Mouse (Mus musculus) CH12.LX (cell line): ENCODE measurements around the gene Pcdh9. TPM values are rescaled to one million over a fixed set of nuclear protein-coding genes. Genes with fewer than 3 reads are reported as not detected.

Source experiments
- DNase-seq: peaks from one replicate; pipeline ENCODE4 v3.0.0-alpha.2; 2013; ENCODE audit errors: extremely low read depth
- H3K27ac ChIP-seq: 2 replicates; pipeline ENCODE4 v1.5.1; 2012; ENCODE audit warnings: low read depth, mild to moderate bottlenecking, control low read depth, moderate library complexity; ENCODE audit not compliant: insufficient read depth
- H3K27me3 ChIP-seq: replicated peaks from 2 replicates; pipeline ENCODE3; 2012; ENCODE audit warnings: inconsistent platforms
- H3K36me3 ChIP-seq, 2 experiments: replicated peaks in 1 of 2; 2 replicates each; pipeline versions ENCODE3 to v1.6.1; 2012; ENCODE audit warnings: inconsistent platforms in 1 of 2, low read length in 1 of 2, mild to moderate bottlenecking in 1 of 2, mixed read lengths in 1 of 2, moderate library complexity in 1 of 2; ENCODE audit not compliant: control insufficient read depth in 1 of 2, insufficient read depth in 1 of 2
- H3K4me1 ChIP-seq, 2 experiments: 2 replicates each; pipeline ENCODE4 v1.6.1; 2012; ENCODE audit warnings: inconsistent platforms in 1 of 2, moderate library complexity in 1 of 2; ENCODE audit not compliant: insufficient read depth in 2 of 2, control insufficient read depth in 1 of 2
- H3K4me2 ChIP-seq: 2 replicates; pipeline ENCODE4 v1.6.1; 2012; ENCODE audit warnings: low read depth, mild to moderate bottlenecking, control low read depth; ENCODE audit not compliant: poor library complexity, insufficient read depth, severe bottlenecking
- H3K4me3 ChIP-seq, 3 experiments: fragments of 150-350 bp in 1 of 3; sonication (generic) in 1 of 3; replicated peaks in 1 of 3; 2 replicates each; pipeline versions ENCODE3 to v1.5.1; 2011 to 2012; ENCODE audit warnings: low read depth in 2 of 3, low read length in 2 of 3, mild to moderate bottlenecking in 2 of 3, moderate library complexity in 2 of 3, control low read depth in 1 of 3, improper control_type of control experiment in 1 of 3, inconsistent platforms in 1 of 3, mixed read lengths in 1 of 3; ENCODE audit not compliant: poor library complexity in 1 of 3
- H3K79me2 ChIP-seq: replicated peaks from 2 replicates; pipeline ENCODE4 v1.6.1; 2012; ENCODE audit warnings: mild to moderate bottlenecking, moderate library complexity; ENCODE audit not compliant: control insufficient read depth, poor library complexity, insufficient read depth, severe bottlenecking; ENCODE audit errors: extremely low read depth
- H3K9ac ChIP-seq: 2 replicates; pipeline ENCODE4 v1.6.1; 2012; ENCODE audit warnings: low read depth, mild to moderate bottlenecking, control low read depth, moderate library complexity; ENCODE audit not compliant: insufficient read depth
- H3K9me3 ChIP-seq: replicated peaks from 2 replicates; pipeline ENCODE3; 2012; ENCODE audit warnings: low read length, inconsistent platforms, mixed read lengths
- CHD1 ChIP-seq: IDR thresholded peaks from 2 replicates; pipeline ENCODE4 v1.6.1; 2012; ENCODE audit warnings: low read depth, low read length, improper control_type of control experiment, inconsistent platforms
- CTCF ChIP-seq, 2 experiments: IDR thresholded peaks in 1 of 2; conservative IDR thresholded peaks in 1 of 2; 2 replicates each; pipeline ENCODE4 v1.5.1; 2011 to 2012; ENCODE audit warnings: low read depth in 2 of 2, low read length in 2 of 2, improper control_type of control experiment in 1 of 2, inconsistent platforms in 1 of 2, mild to moderate bottlenecking in 1 of 2, moderate library complexity in 1 of 2
- ELF1 ChIP-seq: IDR thresholded peaks from 2 replicates; pipeline ENCODE4 v1.6.1; 2014; ENCODE audit warnings: low read depth, mild to moderate bottlenecking, inconsistent platforms, low read length, improper control_type of control experiment
- ETS1 ChIP-seq: conservative IDR thresholded peaks from 2 replicates; pipeline ENCODE4 v1.6.1; 2012; ENCODE audit warnings: low read depth, mild to moderate bottlenecking, inconsistent platforms, low read length, improper control_type of control experiment, moderate library complexity
- GABPA ChIP-seq: IDR thresholded peaks from 2 replicates; pipeline ENCODE4 v1.6.1; 2012; ENCODE audit warnings: low read depth, low read length, improper control_type of control experiment, inconsistent platforms; ENCODE audit not compliant: insufficient replicate concordance
- MEF2A ChIP-seq: IDR thresholded peaks from 2 replicates; pipeline ENCODE4 v1.6.1; 2014; ENCODE audit warnings: low read depth, mild to moderate bottlenecking, inconsistent platforms, low read length, improper control_type of control experiment, borderline replicate concordance
- MXI1 ChIP-seq: IDR thresholded peaks from 2 replicates; pipeline ENCODE4 v1.6.1; 2011; ENCODE audit warnings: mild to moderate bottlenecking, low read depth, low read length, improper control_type of control experiment
- NELFE ChIP-seq: IDR thresholded peaks from 2 replicates; pipeline ENCODE4 v1.6.1; 2011; ENCODE audit warnings: low read depth, low read length, improper control_type of control experiment
- NRF1 ChIP-seq: IDR thresholded peaks from 2 replicates; pipeline ENCODE4 v1.6.1; 2014; ENCODE audit warnings: low read depth, mild to moderate bottlenecking, inconsistent platforms, low read length, improper control_type of control experiment, moderate library complexity
- POLR2A ChIP-seq: IDR thresholded peaks from 2 replicates; pipeline ENCODE4 v1.6.1; 2011; ENCODE audit warnings: low read depth, mild to moderate bottlenecking, improper control_type of control experiment, low read length
- RCOR1 ChIP-seq: conservative IDR thresholded peaks from 2 replicates; pipeline ENCODE4 v1.6.1; 2012; ENCODE audit warnings: low read depth, mild to moderate bottlenecking, inconsistent platforms, low read length, improper control_type of control experiment
- SIN3A ChIP-seq: IDR thresholded peaks from 2 replicates; pipeline ENCODE4 v1.6.1; 2012; ENCODE audit warnings: low read length, improper control_type of control experiment, inconsistent platforms
- SMC3 ChIP-seq: IDR thresholded peaks from 2 replicates; pipeline ENCODE4 v1.6.1; 2011; ENCODE audit warnings: low read depth, low read length, improper control_type of control experiment
- TCF12 ChIP-seq: IDR thresholded peaks from 2 replicates; pipeline ENCODE4 v1.6.1; 2014; ENCODE audit warnings: low read depth, mild to moderate bottlenecking, inconsistent platforms, low read length, improper control_type of control experiment
- UBTF ChIP-seq: IDR thresholded peaks from 2 replicates; pipeline ENCODE4 v1.6.1; 2012; ENCODE audit warnings: low read depth, mild to moderate bottlenecking, inconsistent platforms, low read length, improper control_type of control experiment, moderate library complexity
- ZC3H11A ChIP-seq: IDR thresholded peaks from 2 replicates; pipeline ENCODE4 v1.6.1; 2012; ENCODE audit warnings: low read depth, mild to moderate bottlenecking, inconsistent platforms, low read length, improper control_type of control experiment
- ZKSCAN1 ChIP-seq: IDR thresholded peaks from 2 replicates; pipeline ENCODE4 v1.6.1; 2012; ENCODE audit warnings: low read depth, inconsistent platforms, low read length, improper control_type of control experiment, borderline replicate concordance
- ZNF384 ChIP-seq: IDR thresholded peaks from 2 replicates; pipeline ENCODE4 v1.6.1; 2012; ENCODE audit warnings: low read depth, low read length, improper control_type of control experiment, inconsistent platforms
- dilution Hi-C: fragments of 300-500 bp; cut with MboI; formaldehyde crosslinking; loops from 2 replicates; pipeline ENCODE4 v1.14.3; 2020; ENCODE audit warnings: low sequenced_read_pairs; ENCODE audit not compliant: extremely low pct_unique_long_range_greater_than_20kb, extremely low pct_ligation_motif_present
- in situ Hi-C: fragments of 300-500 bp; cut with MboI; formaldehyde crosslinking; loops from 3 replicates; pipeline ENCODE4 v1.14.3; 2019; ENCODE audit warnings: low sequenced_read_pairs, low pct_ligation_motif_present, low pct_unique_long_range_greater_than_20kb, mixed read lengths
- polyA plus RNA-seq: library from polyadenylated mRNA; unstranded; fragments of >175 nt; gene quantifications from 2 replicates; pipeline ENCODE4 v1.2.1, GENCODE M21; 2012; ENCODE audit warnings: low read depth; ENCODE audit not compliant: insufficient read length
- total RNA-seq, 2 experiments: library from RNA; depleted of rRNA; stranded (reverse); fragments of 300-350 nt in 1 of 2; fragments of >200 nt in 1 of 2; gene quantifications; 2 replicates each; pipeline ENCODE4 v1.2.3; 2012 to 2014

Gene Pcdh9
- total and polyA plus RNA-seq, 3 experiments, result not detected

DNA sequence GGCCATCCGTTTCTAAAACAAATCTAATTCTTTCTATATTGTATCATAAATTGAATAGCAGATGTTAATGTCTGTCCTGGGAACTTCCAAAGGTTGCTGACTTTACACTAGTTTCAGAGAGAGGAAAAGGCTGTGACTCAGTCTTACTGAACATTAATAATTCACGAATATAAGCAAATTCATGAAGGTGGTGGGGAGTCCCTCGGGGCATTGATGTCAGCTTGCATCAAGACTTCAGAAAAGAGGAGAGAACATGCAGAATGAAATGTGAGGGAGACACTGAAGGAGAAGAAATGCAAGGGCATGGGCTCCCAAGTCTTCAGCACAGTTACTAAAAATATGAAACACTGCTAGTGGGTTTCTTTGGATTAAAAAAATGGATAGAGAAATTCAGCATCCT, 181.8 kb downstream of the Pcdh9 start:
- no peak for DNase-seq
- no peaks in the 10 kb centered on the region for H3K79me2 ChIP-seq
- H3K9me3 ChIP-seq, result peaks cover 28% of the 10 kb centered on the region
- H3K4me3 ChIP-seq, result no peak overlapping the region
- no peak for TF ChIP-seq GABPA
- no peak for TF ChIP-seq ELF1
- TF ChIP-seq MEF2A, result no peak
- no peak for TF ChIP-seq TCF12
- TF ChIP-seq CTCF (conservative IDR thresholded peaks at IDR 0.05 in 1 of 2, IDR thresholded peaks at IDR 0.05 in 1 of 2; ENCODE audit: low read depth in 2 of 2, low read length in 2 of 2), result no peak
- no peak for TF ChIP-seq ZNF384
- TF ChIP-seq NELFE, result no peak
- TF ChIP-seq SMC3, result no peak
- no peak for TF ChIP-seq UBTF
- H3K9ac ChIP-seq, result no peak overlapping the region
- no peak overlapping the region for H3K4me2 ChIP-seq
- in situ Hi-C loops, result no loop called here
- H3K4me1 ChIP-seq, result no peaks in the 10 kb centered on the region
- dilution Hi-C loops, result no loop called here
- H3K27me3 ChIP-seq, result no peaks in the 10 kb centered on the region
- H3K36me3 ChIP-seq, result no peaks in the 10 kb centered on the region
- no peak overlapping the region for H3K27ac ChIP-seq

DNA sequence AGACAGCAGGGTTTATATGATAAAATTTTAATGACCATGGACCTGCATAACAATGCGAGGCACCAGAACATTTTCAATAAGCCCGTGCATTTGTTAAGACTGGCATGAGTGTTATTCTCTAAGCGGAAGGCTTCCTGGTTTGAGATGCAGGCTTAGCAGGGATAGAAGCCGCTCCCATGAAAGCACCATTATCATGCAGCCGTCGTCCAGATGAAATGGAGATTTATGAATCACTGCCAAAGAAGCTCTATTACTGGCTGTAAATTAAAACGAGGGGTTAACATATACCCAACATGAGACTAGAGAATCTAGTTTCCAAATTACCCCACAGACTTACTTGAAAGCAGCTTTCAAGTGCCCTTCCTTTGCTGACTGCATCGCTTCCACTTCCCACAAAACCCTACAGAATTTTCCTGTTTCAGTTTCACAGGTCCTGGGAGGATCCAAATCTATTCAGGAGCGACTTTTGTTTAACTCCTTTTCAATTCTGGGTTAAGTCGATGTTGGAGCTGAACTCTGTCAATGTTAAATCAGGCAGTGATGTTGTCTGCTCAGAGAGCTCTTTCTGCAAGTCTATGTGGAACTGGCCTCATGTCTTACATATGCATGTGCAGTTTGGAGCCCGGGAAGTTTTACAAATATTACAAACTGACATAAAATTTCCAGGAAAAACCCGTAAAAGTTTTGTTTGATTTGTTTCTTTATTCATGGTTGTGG, 188.9 kb downstream of the Pcdh9 start:
- H3K4me1 ChIP-seq, result no peaks in the 10 kb centered on the region
- H3K4me3 ChIP-seq, result no peak overlapping the region
- H3K27ac ChIP-seq, result no peak overlapping the region
- dilution Hi-C loops, result no loop called here
- H3K79me2 ChIP-seq, result no peaks in the 10 kb centered on the region
- H3K36me3 ChIP-seq, result no peaks in the 10 kb centered on the region
- H3K4me2 ChIP-seq, result no peak overlapping the region
- H3K9ac ChIP-seq, result no peak overlapping the region
- H3K9me3 ChIP-seq, result peaks cover 24% of the 10 kb centered on the region
- in situ Hi-C loops, result no loop called here
- no peak for DNase-seq
- no peaks in the 10 kb centered on the region for H3K27me3 ChIP-seq
- TF ChIP-seq NRF1 (no peak), CHD1 (no peak), MXI1 (no peak), CTCF (conservative IDR thresholded peaks at IDR 0.05 in 1 of 2, IDR thresholded peaks at IDR 0.05 in 1 of 2; ENCODE audit: low read depth in 2 of 2, low read length in 2 of 2) (no peak), ZKSCAN1 (no peak), RCOR1 (no peak), GABPA (no peak), POLR2A (no peak), ZC3H11A (no peak), ZNF384 (no peak), ETS1 (no peak), SIN3A (no peak), NELFE (no peak)
